Mouse (Mus musculus): ENCODE measurements around the gene Adh6a. TPM values are rescaled to one million over a fixed set of nuclear protein-coding genes. Genes with fewer than 3 reads are reported as not detected.
A peak's percentile ranks its signal among the peaks of the same experiment; 100 is the strongest.

Adh6a gene
- polyA plus RNA-seq, 1 experiment = 0.11 TPM

DNA sequence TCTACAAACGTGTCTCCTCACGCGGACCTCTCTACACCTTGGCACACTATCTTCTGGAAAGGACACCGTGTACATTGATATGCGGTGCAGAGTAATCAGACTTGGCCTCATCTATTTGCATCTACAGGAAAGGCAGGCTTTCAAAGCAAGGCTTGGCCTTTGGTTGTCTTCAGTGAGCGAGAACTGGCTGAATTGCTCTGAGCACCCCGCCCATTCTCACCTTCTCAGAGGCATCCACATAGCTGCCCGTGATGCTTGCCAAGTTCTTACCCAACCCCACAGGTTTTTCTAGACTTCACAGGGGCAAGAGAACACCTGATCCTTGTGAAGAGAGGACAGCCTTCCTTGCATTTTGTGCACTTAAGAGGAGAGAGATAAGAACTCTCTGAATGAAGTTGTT, 3.2 kb upstream of the Adh6a start:
- 75% methylated on average over 8 of the region's 8 CpGs for WGBS
- Histone ChIP-seq H3K4me1 (ENCODE audit: control insufficient read depth, insufficient read depth, low read length) (peaks cover 2% of the 10 kb centered on the region), H3K4me3 (replicated peaks; ENCODE audit: extremely low read depth, low read depth, low read length) (no peak overlapping the region)
- no peak for TF ChIP-seq POLR2A (IDR thresholded peaks at IDR 0.05; ENCODE audit: borderline replicate concordance, extremely low read depth, low read depth, low read length)
- TF ChIP-seq CTCF (IDR thresholded peaks at IDR 0.05; ENCODE audit: insufficient read depth, low read length) = no peak
- DNase-seq = no peak

DNA sequence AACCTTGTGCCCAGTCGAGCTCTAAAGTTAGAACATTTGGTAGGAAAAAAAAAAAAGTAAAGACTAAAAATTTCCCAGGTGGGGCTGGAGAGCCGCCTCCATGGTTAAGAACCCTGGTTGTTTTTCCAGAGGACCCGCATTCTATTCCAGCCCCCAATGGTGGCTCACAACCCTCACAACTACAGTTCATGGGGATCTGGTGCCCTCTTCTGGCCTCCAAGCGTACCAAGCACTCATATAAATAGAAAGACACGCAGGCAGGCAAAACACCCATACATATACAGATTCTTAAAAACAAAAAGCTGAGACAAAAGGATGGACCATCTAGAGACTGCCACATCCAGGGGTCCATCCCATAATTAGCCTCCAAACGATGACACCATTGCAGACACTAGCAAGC, 2.1 kb upstream of the Adh6a start:
- no peak for DNase-seq
- peaks cover 2% of the 10 kb centered on the region; the same call in 1 of the 2 replicates for H3K4me1 ChIP-seq (ENCODE audit: control insufficient read depth, insufficient read depth, low read length)
- no peak overlapping the region for H3K4me3 ChIP-seq (replicated peaks; ENCODE audit: extremely low read depth, low read depth, low read length)
- TF ChIP-seq POLR2A (IDR thresholded peaks at IDR 0.05; ENCODE audit: borderline replicate concordance, extremely low read depth, low read depth, low read length) (no peak), CTCF (IDR thresholded peaks at IDR 0.05; ENCODE audit: insufficient read depth, low read length) (peak; percentile 31; the same call in 1 of the 2 replicates)
- whole genome bisulfite sequencing = 84% methylated on average over 6 of the region's 6 CpGs

DNA sequence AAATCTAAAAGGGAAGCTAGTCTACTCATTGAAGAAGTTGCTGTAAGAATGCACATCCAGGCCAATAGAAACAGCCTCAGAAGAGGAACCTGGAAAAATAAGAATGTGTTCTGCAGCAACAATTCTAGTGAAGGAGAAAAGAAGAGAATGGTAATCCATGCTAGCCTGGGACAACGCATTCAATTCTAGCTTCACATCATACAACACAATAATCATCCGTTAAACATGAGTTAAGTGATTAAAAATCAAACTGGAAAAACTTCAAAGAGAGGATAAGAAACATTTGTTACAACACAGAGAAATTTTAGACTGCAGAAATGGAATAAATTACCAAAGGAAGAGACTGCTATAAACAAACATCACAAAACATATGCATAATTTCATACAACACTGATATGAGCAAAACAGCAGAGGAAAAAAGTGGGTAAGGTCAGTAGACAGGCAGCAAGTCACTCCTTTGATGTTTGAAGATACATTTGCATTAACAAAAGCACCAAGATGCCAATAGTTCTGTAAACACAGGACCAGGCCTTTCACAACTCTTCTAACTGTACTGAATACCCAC, 3.9 kb downstream of the Adh6a start:
- H3K4me3 ChIP-seq (replicated peaks; ENCODE audit: extremely low read depth, low read depth, low read length) = no peak overlapping the region
- WGBS = 64% methylated on average over 2 of the region's 2 CpGs
- no peak for DNase-seq
- TF ChIP-seq POLR2A (IDR thresholded peaks at IDR 0.05; ENCODE audit: borderline replicate concordance, extremely low read depth, low read depth, low read length) (no peak), CTCF (IDR thresholded peaks at IDR 0.05; ENCODE audit: insufficient read depth, low read length) (no peak)
- no peaks in the 10 kb centered on the region for H3K4me1 ChIP-seq (ENCODE audit: control insufficient read depth, insufficient read depth, low read length)

DNA sequence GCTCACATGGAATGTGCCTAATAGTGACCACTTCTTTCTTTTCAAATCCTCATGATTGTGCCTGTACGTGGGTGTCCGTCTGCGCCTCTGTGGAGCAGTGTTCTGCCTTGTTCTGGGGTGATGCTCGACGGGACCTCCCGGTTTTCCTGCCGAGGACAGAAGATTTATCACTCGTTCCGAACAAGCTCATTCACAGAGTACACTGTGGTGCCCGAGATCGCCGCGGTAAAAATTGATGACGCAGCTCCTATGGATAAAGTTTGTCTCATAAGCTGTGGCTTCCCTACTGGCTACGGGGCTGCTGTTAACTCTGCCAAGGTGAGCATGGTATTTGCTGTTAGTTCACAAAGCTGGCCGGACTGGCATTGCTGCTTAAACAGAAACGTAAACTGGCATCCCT, 11.9 kb downstream of the Adh6a start:
- 91% methylated on average over 17 of the region's 17 CpGs for WGBS
- no peak for TF ChIP-seq CTCF (IDR thresholded peaks at IDR 0.05; ENCODE audit: insufficient read depth, low read length)
- no peak for TF ChIP-seq POLR2A (IDR thresholded peaks at IDR 0.05; ENCODE audit: borderline replicate concordance, extremely low read depth, low read depth, low read length)
- Histone ChIP-seq H3K4me1 (ENCODE audit: control insufficient read depth, insufficient read depth, low read length) (no peaks in the 10 kb centered on the region), H3K4me3 (replicated peaks; ENCODE audit: extremely low read depth, low read depth, low read length) (no peak overlapping the region)
- DNase-seq = no peak

DNA sequence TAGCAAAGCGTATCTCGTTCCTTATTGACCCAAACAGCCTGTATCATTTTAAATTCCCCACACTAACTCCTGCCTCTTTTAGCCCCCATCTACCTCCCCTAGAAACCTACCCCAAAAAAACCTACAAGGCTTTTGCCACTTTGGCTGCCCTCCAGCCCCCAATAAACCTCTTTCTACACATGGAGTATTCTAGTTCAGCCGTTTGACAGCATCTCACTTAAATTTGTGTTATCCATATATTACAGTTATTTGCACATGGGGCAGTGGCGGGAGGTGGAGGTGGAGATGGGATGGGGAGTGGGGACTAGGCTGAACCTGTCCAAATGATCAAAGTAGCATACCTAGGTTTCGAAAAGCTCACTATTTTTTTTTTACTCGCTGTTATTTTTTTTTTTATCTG, 12.4 kb downstream of the Adh6a start:
- no peaks in the 10 kb centered on the region for H3K4me1 ChIP-seq (ENCODE audit: control insufficient read depth, insufficient read depth, low read length)
- 92% methylated on average over 6 of the region's 6 CpGs for WGBS
- no peak for TF ChIP-seq POLR2A (IDR thresholded peaks at IDR 0.05; ENCODE audit: borderline replicate concordance, extremely low read depth, low read depth, low read length)
- TF ChIP-seq CTCF (IDR thresholded peaks at IDR 0.05; ENCODE audit: insufficient read depth, low read length) = no peak
- no peak overlapping the region for H3K4me3 ChIP-seq (replicated peaks; ENCODE audit: extremely low read depth, low read depth, low read length)
- DNase-seq = no peak

DNA sequence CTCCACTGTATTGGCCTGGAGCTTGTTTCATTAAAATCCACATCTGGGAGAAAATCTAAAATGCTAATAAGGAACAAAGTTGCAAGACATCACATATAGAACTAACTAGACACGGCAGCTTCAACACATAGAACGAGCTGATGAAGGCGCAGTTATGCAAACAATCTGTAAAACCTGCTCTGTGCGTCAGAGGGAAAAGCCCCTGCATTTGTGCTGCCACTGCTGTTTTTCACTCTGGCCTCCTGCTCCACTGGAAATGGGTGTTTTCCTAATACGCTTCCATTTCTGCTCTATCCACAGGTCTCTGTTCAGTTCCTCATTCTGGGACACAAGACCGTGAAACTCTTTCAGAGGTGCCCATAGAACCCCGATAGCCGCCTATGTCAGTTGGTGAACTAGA, 20.8 kb downstream of the Adh6a start:
- no peak overlapping the region for H3K4me3 ChIP-seq (replicated peaks; ENCODE audit: extremely low read depth, low read depth, low read length)
- no peaks in the 10 kb centered on the region for H3K4me1 ChIP-seq (ENCODE audit: control insufficient read depth, insufficient read depth, low read length)
- WGBS = 60% methylated on average over 8 of the region's 8 CpGs
- TF ChIP-seq CTCF (IDR thresholded peaks at IDR 0.05; ENCODE audit: insufficient read depth, low read length) (no peak), POLR2A (IDR thresholded peaks at IDR 0.05; ENCODE audit: borderline replicate concordance, extremely low read depth, low read depth, low read length) (no peak)
- DNase-seq = no peak

DNA sequence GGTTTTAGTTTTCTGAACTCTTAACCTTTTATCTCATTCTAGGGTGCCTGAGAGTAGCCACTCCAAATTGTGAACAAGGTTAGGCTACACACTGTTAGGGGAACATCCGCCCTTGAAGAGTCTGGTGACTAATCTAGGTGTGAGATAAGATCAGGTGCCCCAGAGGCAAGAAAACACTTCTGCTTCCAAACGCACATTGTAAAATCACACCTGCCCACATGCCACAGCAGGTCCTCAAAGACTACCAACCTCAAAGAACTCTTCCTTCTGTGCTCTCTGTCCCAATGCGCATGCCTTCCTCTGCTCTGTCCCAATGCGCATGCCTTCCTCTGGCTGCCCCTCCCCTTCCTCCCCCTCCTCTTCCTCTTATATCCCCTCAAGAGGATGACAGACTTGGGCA, 21.2 kb downstream of the Adh6a start:
- no peaks in the 10 kb centered on the region for H3K4me1 ChIP-seq (ENCODE audit: control insufficient read depth, insufficient read depth, low read length)
- 58% methylated on average over 4 of the region's 4 CpGs for WGBS
- TF ChIP-seq POLR2A (IDR thresholded peaks at IDR 0.05; ENCODE audit: borderline replicate concordance, extremely low read depth, low read depth, low read length) (no peak), CTCF (IDR thresholded peaks at IDR 0.05; ENCODE audit: insufficient read depth, low read length) (no peak)
- no peak for DNase-seq
- H3K4me3 ChIP-seq (replicated peaks; ENCODE audit: extremely low read depth, low read depth, low read length) = no peak overlapping the region

DNA sequence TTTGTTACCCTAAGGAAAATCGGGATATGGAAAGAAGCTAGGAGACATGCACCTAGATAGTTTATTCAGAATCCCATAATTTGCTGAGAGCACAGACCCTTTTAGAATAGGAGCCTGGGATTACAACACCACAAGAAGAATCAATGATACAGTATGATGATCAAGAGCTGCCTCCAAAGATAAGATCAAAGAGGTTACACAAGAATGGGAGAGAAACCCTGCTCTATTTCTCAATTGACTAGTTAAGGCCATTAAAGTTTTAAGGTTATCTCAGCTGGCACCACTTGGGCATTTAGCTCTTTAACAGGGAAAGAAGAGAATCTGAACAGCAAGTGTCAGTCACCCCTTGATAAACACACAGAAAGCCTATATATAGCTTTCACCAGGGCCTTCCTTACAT, 22.5 kb downstream of the Adh6a start:
- Histone ChIP-seq H3K4me3 (replicated peaks; ENCODE audit: extremely low read depth, low read depth, low read length) (no peak overlapping the region), H3K4me1 (ENCODE audit: control insufficient read depth, insufficient read depth, low read length) (no peaks in the 10 kb centered on the region)
- no peak for DNase-seq
- TF ChIP-seq POLR2A (IDR thresholded peaks at IDR 0.05; ENCODE audit: borderline replicate concordance, extremely low read depth, low read depth, low read length) = no peak
- no peak for TF ChIP-seq CTCF (IDR thresholded peaks at IDR 0.05; ENCODE audit: insufficient read depth, low read length)
- WGBS = 95% methylated on average over 1 of the region's 1 CpGs

DNA sequence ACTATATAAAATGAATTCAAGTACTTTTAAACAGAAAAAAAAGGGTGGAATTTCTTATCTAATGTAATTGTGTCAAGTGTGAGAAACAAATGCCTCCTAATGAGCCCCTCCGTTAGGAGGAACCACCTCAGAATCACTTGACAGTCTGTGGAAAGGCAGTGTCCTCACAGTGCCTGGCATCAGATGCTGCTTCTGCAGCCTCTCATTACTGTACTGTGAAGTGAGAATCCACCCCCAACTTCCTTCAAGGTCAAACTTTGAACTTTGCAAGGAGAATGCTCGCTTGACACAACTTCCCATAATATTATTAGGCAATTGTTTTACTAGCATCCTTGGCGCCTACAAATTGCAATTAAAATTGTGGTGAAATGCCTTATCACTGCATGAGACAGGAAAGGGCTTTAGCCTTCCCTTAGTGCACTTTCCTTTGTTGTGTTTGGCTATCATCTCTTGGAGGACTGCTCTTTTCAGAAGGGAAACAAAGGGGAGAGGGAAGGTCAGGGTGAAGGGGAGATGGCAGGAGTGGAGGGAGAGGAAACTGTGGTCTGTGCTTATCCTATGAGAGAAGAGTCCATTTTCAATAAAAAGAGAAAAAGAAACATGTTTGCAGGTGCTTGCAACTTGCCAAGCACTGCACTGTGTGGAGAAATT, 23.1 kb downstream of the Adh6a start:
- Histone ChIP-seq H3K4me3 (replicated peaks; ENCODE audit: extremely low read depth, low read depth, low read length) (no peak overlapping the region), H3K4me1 (ENCODE audit: control insufficient read depth, insufficient read depth, low read length) (no peaks in the 10 kb centered on the region)
- WGBS = 41% methylated on average over 3 of the region's 3 CpGs
- DNase-seq = no peak
- TF ChIP-seq POLR2A (IDR thresholded peaks at IDR 0.05; ENCODE audit: borderline replicate concordance, extremely low read depth, low read depth, low read length) = no peak
- no peak for TF ChIP-seq CTCF (IDR thresholded peaks at IDR 0.05; ENCODE audit: insufficient read depth, low read length)

DNA sequence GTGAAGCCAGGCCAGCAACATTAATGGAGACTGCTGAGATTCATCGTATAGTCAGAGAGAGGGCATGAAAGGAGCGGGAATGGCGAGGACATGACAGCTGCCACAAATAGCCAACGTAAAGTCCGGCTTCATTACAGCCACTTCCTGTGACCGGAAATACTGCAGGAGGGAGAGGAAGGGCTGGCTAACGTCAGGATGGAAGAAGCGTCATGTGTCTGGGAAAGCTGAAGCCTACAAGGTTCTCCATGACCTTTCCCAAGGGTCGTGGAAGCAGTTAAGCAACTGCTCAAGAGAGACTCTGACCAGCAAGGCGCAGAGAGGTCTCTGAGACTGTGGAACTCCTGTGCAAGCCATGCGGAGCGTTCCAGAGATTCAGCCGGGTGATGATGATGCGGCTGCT, 28.4 kb downstream of the Adh6a start, which contains the start of gene Adh6b:
Adh6b (plus strand) TSS at position 305 of the 400 bp plus-strand sequence.
- no peak for DNase-seq
- WGBS = 56% methylated on average over 14 of the region's 14 CpGs
- Histone ChIP-seq H3K4me1 (ENCODE audit: control insufficient read depth, insufficient read depth, low read length) (no peaks in the 10 kb centered on the region), H3K4me3 (replicated peaks; ENCODE audit: extremely low read depth, low read depth, low read length) (no peak within 1 kb of the TSS)
- TF ChIP-seq POLR2A (IDR thresholded peaks at IDR 0.05; ENCODE audit: borderline replicate concordance, extremely low read depth, low read depth, low read length) (no peak), CTCF (IDR thresholded peaks at IDR 0.05; ENCODE audit: insufficient read depth, low read length) (no peak)
